Mouse (Mus musculus) heart, adult 2 months (tissue): ENCODE data around the gene G430095P16Rik. TPM values are rescaled to one million over a fixed set of nuclear protein-coding genes. Genes with fewer than 3 reads are reported as not detected.

Experiments
- DNase-seq, 2 experiments: peaks; one replicate each; pipeline ENCODE4 v3.0.0; 2021
- H3K27ac ChIP-seq: fragments of 200-600 bp; 2 replicates; pipeline ENCODE4 v1.8.1; 2022
- H3K27me3 ChIP-seq: fragments of 200-500 bp; 2 replicates; pipeline ENCODE4 v1.6.1; 2012; ENCODE audit warnings: mild to moderate bottlenecking, low read length, inconsistent platforms, mixed read lengths; ENCODE audit not compliant: control insufficient read depth, insufficient read depth
- H3K36me3 ChIP-seq: fragments of 200-500 bp; 2 replicates; pipeline ENCODE4 v1.6.1; 2012; ENCODE audit warnings: low read length, inconsistent platforms; ENCODE audit not compliant: control insufficient read depth, insufficient read depth
- H3K4me1 ChIP-seq: fragments of 200-500 bp; 2 replicates; pipeline ENCODE4 v1.6.1; 2011; ENCODE audit warnings: low read length; ENCODE audit not compliant: control insufficient read depth, insufficient read depth
- H3K4me3 ChIP-seq: fragments of 200-600 bp; 2 replicates; pipeline ENCODE4 v1.8.1; 2022
- H3K79me2 ChIP-seq: fragments of 200-500 bp; replicated peaks from 2 replicates; pipeline ENCODE4 v1.6.1; 2012; ENCODE audit warnings: mild to moderate bottlenecking, inconsistent platforms, low read length, moderate library complexity, mixed read lengths; ENCODE audit not compliant: control insufficient read depth, insufficient read depth
- H3K9ac ChIP-seq: fragments of 200-500 bp; 2 replicates; pipeline ENCODE4 v1.6.1; 2012; ENCODE audit warnings: low read depth, mild to moderate bottlenecking, control low read depth, inconsistent platforms, low read length, mixed read lengths
- CTCF ChIP-seq: fragments of 200-600 bp; IDR thresholded peaks from 2 replicates; pipeline ENCODE4 v1.8.1; 2022; ENCODE audit warnings: antibody characterized with exemption, mild to moderate bottlenecking, moderate library complexity
- EP300 ChIP-seq: fragments of 200-500 bp; IDR thresholded peaks from 2 replicates; pipeline ENCODE4 v1.6.1; 2011; ENCODE audit warnings: low read depth, low read length, control low read depth; ENCODE audit not compliant: insufficient read depth
- POLR2A ChIP-seq: fragments of 200-500 bp; IDR thresholded peaks from 2 replicates; pipeline ENCODE4 v1.6.1; 2011; ENCODE audit warnings: mild to moderate bottlenecking, low read depth, low read length, control low read depth; ENCODE audit not compliant: insufficient read depth
- WGBS: fragments of 180-500 bp; shearing (Covaris S2); methylation state at CpG from one replicate; pipeline ENCODE4 v1.1.7; 2018; 5-methylcytosine and 5-hydroxymethylcytosine counted together
- intact Hi-C: fragments of 180-260 bp; cut with DNase I; formaldehyde crosslinking; loops from one replicate; pipeline ENCODE4 v1.15.1; 2025
- polyA plus RNA-seq: library from polyadenylated mRNA; depleted of rRNA; stranded (reverse); fragments of >200 nt; gene quantifications from 2 replicates; pipeline ENCODE4 v1.2.3, GENCODE M21; 2012
- total RNA-seq, 2 experiments: library from RNA; stranded (reverse); gene quantifications; 2 replicates each; pipeline ENCODE4 v1.2.3; 2021

The G430095P16Rik gene
- total and polyA plus RNA-seq, 3 experiments = 0.55 to 0.70 TPM; not detected in 1

DNA sequence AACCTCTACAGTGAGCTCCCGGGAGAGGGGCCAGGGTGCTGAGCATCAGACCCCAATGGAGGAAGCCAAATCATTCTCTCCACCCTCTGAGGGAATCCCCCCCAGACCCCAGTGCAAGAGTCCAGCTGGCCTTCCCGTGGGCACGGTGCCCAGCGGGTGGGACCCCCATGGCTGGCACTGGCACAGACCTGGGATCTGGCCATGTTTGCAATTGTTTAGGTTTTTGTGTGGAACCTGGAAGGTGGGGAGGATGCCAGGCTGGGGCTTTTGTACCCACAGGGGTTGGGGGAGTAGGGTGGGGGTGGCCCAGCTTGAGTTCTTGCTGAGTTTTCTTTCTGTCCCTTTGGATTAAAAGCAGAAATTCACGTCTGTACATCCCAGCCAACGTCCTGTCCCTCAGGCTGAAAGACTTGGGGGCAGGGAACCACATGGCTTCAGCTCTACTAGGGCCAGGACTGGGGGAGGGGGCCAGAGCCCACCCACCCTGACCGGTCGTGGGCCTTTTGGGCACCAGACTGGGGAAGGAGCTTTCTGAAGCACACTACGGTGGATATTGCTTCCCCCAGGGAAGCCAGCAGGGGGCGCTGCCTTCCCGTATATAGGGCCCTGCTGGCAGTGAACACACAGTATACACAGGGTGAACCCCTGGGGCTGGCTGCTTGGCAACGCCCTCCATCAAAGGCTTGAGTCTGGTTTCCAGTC lies 13.9 kb upstream of the G430095P16Rik start:
- H3K27me3 ChIP-seq = no peaks in the 10 kb centered on the region
- TF ChIP-seq POLR2A = no peak
- TF ChIP-seq EP300 = peak; percentile 95
- peak; percentile 95 for TF ChIP-seq CTCF
- H3K36me3 ChIP-seq = no peaks in the 10 kb centered on the region
- H3K79me2 ChIP-seq = no peaks in the 10 kb centered on the region
- WGBS = 24% methylated on average over 12 of the region's 12 CpGs
- intact Hi-C loops = loop anchor here (1.0 to 2.0 kb wide), 3 partner anchors 18 to 102 kb away; no protein-coding TSS in a partner anchor
- peak overlapping the region; percentile 7; the same call in 1 of the 2 replicates for H3K27ac ChIP-seq
- no peak overlapping the region for H3K9ac ChIP-seq
- H3K4me1 ChIP-seq = peaks cover 16% of the 10 kb centered on the region
- H3K4me3 ChIP-seq = no peak overlapping the region
- DNase-seq = peak; percentile 89 to 91

DNA sequence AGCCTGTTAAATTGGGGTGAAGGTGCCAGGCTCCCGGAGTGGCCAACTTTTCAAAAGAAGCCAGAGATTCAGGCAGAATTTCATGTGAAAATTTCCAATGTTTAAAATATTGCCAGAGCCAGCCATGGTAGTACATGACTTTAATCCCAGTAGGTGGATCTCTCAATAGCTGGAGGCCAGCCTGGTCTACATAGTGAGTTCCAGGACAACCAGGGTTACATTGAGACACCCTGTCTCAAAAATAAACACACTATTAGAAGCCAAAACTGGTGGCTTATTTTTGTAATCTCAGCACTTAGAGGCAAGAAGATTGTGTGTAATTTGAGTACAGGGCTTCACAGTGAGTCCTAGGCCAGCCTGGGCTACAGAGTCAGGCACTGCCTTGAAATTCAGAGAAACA lies 12.9 kb upstream of the G430095P16Rik start:
- Histone ChIP-seq H3K4me3 (no peak overlapping the region), H3K36me3 (no peaks in the 10 kb centered on the region), H3K4me1 (peaks cover 16% of the 10 kb centered on the region), H3K9ac (no peak overlapping the region), H3K27me3 (no peaks in the 10 kb centered on the region), H3K79me2 (no peaks in the 10 kb centered on the region), H3K27ac (peak overlapping the region; percentile 34)
- intact Hi-C loops = loop anchor here (1.0 to 2.0 kb wide), 3 partner anchors 17 to 101 kb away; no protein-coding TSS in a partner anchor
- 93% methylated on average over 1 of the region's 1 CpGs for WGBS
- no peak for DNase-seq
- TF ChIP-seq CTCF = no peak
- no peak for TF ChIP-seq EP300
- no peak for TF ChIP-seq POLR2A

DNA sequence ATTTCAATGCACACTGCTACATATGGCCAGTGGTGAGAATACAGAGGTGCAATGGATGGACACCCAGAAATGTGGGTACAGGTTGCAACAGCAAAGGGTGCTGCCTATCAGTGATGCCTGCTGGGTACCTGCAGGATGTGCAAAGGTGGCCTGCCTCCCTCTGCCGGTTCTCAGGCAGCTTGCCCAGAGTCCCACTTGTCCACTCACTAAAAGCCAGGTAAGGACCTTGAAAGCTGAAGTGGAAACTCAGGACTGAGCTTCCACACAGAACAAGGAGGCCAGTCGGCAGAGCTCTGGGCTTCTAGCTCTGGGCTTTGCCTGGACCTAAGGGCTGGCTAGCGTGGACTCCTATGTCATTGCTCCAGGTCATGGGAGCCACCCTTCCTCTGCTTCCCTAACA lies 11.5 kb upstream of the G430095P16Rik start:
- H3K79me2 ChIP-seq = no peaks in the 10 kb centered on the region
- TF ChIP-seq EP300 (no peak), POLR2A (no peak), CTCF (no peak)
- peak overlapping the region; percentile 76 for H3K27ac ChIP-seq
- 33% methylated on average over 3 of the region's 3 CpGs for WGBS
- no peaks in the 10 kb centered on the region for H3K36me3 ChIP-seq
- peaks cover 15% of the 10 kb centered on the region for H3K4me1 ChIP-seq
- no peak for DNase-seq
- intact Hi-C loops = no loop called here
- no peaks in the 10 kb centered on the region for H3K27me3 ChIP-seq
- H3K9ac ChIP-seq = no peak overlapping the region
- no peak overlapping the region for H3K4me3 ChIP-seq

DNA sequence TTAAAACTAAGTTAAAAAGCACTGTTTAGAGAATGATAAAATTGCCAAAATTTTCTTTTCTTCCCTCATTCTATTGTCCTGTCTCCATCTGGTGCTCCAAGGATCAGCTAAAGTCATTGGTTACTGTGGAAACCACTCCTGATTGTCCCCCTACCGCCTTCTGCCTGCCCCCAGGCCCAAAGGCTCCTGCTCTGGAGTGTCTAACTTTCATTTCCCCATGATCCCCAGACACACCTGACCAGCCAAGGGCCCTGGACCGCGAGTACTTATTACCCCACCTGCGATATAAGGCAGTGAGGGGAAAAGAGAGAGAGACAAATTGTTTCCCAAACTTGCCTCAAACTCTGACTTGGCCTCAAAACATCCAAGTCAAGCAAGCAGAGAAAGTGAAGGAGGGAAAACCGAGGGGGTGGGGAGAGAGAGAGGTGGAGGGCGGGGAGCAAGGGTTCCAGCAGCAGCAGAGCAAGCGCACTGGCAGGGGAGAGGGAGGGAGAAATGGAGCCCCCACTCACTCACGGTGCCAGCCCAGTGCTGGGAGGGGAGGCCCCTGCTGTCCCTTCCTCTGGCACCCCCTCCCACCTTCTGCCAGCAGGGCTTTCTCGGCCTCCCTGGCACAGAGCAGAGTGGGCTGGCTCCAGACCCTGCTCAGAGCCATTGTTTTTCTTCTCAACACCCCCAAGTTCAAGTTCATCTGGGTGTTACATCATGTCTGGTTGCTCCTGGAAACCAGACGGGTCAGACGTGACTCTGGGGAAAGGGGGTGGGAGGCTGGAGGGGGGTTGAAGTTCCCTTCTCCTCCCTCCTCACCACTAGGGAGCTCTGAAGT lies 10.7 kb upstream of the G430095P16Rik start:
- peak; percentile 73 to 76 for DNase-seq
- Histone ChIP-seq H3K36me3 (no peaks in the 10 kb centered on the region), H3K4me3 (no peak overlapping the region), H3K4me1 (peaks cover 13% of the 10 kb centered on the region), H3K27ac (peak overlapping the region; percentile 76), H3K27me3 (no peaks in the 10 kb centered on the region), H3K9ac (peak overlapping the region; percentile 63; the same call in 1 of the 2 replicates), H3K79me2 (no peaks in the 10 kb centered on the region)
- TF ChIP-seq CTCF (no peak), EP300 (no peak), POLR2A (no peak)
- 40% methylated on average over 11 of the region's 11 CpGs for WGBS
- intact Hi-C loops = no loop called here

DNA sequence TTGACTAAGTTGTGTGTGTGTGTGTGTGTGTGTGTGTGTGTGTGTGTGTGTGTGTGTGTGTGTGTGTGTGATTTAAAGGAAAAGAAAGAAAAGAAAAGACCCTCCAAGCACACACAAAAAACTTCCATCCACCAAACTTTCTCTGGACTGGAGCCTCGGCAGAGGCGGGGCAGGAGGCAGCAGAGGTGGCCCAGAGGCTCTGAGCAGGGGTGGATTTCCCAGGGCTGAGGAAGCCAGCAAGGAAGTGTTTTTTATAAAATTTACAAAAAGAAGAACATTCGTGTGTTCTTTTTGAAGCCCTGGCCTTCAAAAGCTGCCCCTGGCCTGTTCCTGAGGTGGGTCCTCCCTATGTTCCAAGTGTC lies 10.1 kb upstream of the G430095P16Rik start:
- no peaks in the 10 kb centered on the region for H3K79me2 ChIP-seq
- 26% methylated on average over 3 of the region's 3 CpGs for WGBS
- no peak for TF ChIP-seq POLR2A
- no peaks in the 10 kb centered on the region for H3K36me3 ChIP-seq
- peaks cover 13% of the 10 kb centered on the region for H3K4me1 ChIP-seq
- intact Hi-C loops = no loop called here
- H3K27ac ChIP-seq = peak overlapping the region; percentile 75
- peak; percentile 48 to 66 for DNase-seq
- H3K27me3 ChIP-seq = no peaks in the 10 kb centered on the region
- H3K9ac ChIP-seq = no peak overlapping the region
- no peak overlapping the region for H3K4me3 ChIP-seq

DNA sequence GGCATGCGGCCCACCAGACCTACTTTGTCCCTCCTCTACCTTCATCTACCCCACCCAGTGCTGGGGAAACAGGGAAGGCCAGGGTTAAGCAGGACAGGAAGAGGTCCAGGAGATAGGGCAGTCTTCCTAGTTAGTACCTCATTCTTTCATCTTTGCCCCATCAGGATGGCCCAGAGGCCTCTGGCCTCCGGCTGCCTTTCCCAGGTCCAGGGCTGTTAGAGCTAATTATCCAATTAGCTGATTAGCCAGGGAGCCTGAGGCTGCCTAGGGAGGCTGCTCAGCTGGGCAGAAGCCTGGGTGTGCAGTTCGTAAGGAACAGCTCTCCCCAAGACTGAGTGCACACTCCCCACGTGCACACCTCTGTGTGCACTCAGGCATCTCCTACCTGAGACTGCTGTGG lies 9.4 kb upstream of the G430095P16Rik start:
- 73% methylated on average over 4 of the region's 4 CpGs for WGBS
- Histone ChIP-seq H3K4me3 (no peak overlapping the region), H3K9ac (peak overlapping the region; percentile 12; the same call in 1 of the 2 replicates), H3K4me1 (peaks cover 11% of the 10 kb centered on the region), H3K36me3 (0 out of 2 replicates have a peak, but pooled peaks cover 2% of the 10 kb centered on the region), H3K27ac (peak overlapping the region; percentile 75), H3K27me3 (no peaks in the 10 kb centered on the region), H3K79me2 (no peaks in the 10 kb centered on the region)
- intact Hi-C loops = no loop called here
- TF ChIP-seq POLR2A = no peak
- no peak for TF ChIP-seq CTCF
- TF ChIP-seq EP300 = no peak
- no peak for DNase-seq
